Mouse (Mus musculus) right cerebral cortex, adult 2 months (tissue): ENCODE results near the gene Tmprss7.

Experiments used
- DNase-seq, 2 experiments: peaks; one replicate each; pipeline ENCODE4 v3.0.0; 2021 to 2022; ENCODE audit warnings: low spot score in 2 of 2

The Tmprss7 gene

DNA sequence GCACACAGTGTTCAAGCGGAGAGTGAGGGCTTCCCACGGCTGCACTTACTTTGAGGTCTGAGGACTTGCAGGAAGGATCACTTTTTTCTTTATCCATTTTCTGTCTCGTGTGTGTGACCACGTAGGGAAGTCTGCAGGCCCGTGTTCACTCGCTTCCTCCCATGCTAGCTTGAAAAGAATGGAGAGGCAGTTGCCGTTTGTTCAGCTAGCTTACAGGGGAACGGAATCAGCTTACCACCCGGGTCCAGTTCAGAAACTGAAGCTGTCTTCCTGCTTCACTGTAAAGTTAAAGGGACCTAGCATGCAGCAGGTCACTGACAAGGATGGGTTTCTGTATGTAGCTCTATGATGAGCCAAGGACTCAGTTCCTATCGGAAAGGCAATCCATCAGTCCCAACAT is at the start of gene Tmprss7:
Tmprss7 (minus strand) TSS at position 101 of the 400 bp plus-strand sequence.
- DNase-seq: no peak

GRCm38 (mm10) chr16:45742615-45743476 is 49.4 kb upstream of the Tmprss7 start, which contains the start of gene Abhd10:
Gene Abhd10, minus strand, starts transcription at chr16:45742955.
- peak; percentile 95 to 96 for DNase-seq

- no peak for DNase-seq
Observed at GRCm38 (mm10) chr16:45737880-45738279, 44.4 kb upstream of the Tmprss7 start.

DNA sequence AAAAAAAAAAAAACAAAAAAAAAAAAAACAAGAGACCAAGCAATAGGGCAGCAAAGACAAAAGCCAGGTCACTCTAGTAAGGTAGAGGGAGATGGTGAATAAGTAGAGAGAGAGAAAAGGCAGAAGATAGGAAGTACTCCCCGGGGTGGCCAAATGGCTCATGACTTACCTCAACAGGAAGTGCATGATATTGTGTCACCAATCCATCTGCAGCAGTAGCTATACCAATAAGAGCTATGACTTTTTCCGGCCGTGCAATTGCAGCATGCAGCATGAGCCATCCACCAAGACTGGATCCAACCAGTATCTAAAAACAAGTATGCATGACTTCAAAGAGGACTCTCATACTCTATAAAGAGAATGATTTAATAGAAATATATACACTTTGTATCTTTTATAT is 43.3 kb upstream of the Tmprss7 start:
- no peak for DNase-seq

DNA sequence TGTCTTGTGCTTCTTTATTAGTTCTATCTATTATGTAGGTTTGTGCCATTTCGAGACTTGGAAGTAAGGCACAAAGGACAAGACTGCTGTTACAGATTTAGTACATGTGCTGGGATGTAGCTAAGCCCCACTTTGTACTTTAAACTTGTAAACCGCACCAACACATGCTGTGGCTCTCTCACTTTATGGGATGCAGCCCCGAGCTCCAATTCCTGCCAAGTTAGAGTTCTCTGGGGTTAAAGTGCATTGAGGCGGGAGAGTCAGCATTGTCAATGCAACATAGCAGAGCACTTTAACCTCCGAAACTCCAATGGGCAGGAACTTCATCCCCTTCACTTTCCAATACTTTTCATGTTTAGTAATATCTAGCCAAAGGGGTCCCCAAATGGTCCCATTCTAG is 35.7 kb upstream of the Tmprss7 start:
- DNase-seq: no peak

- no peak for DNase-seq
Observed at GRCm38 (mm10) chr16:45724742-45725102, 31.3 kb upstream of the Tmprss7 start.

DNA sequence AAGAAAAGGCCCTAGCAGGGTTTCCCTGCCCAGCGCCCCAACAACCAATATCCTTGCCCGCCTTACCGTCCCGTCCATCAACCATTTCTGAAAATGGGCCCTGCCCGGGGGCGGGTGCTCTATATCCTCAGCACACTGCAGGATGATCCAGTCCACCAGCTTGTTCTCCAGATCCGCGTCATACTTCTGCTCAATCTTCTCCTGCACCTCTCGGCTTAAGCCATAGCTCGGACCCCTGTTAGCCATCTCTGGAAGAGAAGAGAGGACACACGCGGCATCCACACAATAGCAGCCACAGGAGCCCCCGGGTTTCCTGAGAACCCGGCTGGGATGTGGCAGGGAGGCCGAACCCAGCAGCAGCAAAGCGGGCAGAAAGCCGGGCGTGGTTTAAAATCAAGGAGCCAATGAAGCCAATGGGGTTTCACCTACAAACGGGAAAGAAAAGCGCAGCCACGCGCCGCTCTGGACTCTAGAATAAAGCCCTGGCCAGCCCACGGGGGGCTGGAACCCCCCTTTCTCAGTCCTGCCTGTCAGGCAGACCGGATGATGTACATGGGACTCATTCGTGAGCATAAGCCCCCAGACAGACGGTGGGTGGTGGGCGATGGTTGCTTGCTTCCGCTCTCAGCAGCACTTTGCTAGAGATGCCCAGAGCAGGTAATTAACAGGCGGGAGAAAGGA is 30.7 kb upstream of the Tmprss7 start, which contains the start of gene Tagln3:
Tagln3 (minus strand) TSS at position 548 of the 681 bp plus-strand sequence.
- peak; percentile 81 to 86 for DNase-seq

DNA sequence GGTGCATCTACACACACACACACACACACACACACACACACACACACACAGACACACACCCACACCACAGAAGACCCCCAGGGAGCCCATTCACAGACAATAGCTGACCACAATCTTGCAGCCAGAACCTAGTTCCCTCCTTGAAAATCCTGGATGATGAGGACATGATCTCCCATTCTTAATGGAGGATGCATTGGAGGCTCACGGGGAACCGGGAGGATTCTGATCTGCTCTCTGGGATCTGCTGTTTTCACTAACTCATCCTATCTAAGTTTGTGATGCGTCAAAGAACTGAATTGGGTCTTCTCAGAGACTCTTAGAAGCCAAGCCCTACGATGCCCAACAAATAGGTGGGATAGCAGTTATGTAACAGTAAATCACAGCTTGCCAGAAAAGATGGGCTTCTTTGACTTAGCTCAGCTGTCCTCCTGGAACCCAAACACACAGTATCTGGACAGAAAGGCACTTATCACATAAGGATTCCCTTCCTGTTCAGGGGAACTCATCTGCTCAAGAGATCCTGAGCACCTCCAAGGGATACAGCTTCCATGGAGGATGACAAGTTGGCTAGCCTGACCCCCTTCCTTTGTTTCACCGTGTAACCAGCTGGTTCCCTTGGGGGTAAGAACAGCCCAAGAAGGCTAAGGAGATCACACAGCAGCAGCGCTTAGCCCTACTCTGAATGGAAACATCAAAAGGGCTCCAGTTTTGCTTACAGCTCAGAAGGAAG is 29.9 kb upstream of the Tmprss7 start:
- peak in 1 of 2 experiments; percentile 62 for DNase-seq

GRCm38 (mm10) chr16:45722460-45722951 is 29.0 kb upstream of the Tmprss7 start:
- peak in 1 of 2 experiments; percentile 54 for DNase-seq

DNA sequence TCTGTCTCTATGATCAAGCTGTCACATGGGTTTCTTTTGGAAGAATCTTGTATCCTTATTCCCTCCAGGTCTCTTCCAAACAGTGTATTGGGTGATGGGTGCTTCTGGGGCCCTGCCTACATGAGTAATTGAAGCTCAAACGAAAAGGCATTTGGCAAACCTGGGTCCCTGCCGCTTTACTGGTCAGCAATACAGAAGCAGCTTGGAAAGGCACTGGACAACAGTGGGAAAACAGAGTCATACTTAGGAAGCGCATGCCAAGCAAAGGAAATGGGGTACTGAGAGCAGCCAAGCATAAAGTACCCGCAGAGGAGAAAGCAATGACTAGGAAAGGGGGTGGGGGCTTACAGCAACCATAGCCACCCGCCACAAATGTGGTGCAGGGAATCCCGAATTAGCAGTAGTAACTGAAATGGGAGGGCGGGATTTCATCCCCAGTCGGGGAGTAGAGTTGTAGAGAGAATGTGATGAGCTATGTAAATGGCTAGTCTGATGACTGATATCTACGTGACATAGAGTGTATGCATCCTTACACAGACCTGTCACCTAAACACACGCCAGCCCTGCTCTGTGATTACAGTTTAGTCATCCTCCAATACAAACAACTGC is 26.7 kb upstream of the Tmprss7 start:
- no peak for DNase-seq

DNA sequence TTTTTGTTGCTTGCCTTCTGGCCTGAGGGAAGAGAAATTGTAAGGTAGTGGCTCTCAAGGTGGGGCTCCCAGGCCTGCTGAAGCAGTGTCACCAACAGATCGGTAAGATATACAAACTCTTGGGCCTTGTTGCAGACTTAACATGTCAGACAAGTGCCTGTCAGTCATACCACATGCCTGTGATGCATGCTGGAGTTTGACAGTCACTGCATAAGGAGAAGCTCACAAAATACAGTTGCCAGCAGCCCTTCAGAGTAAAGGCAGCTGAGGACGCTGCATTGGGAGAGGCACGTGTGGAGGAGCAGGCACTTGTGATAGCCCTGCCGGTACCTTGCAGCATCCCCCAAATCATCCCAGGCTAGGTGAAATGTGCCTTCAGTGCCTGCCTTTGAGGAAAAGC is 24.8 kb upstream of the Tmprss7 start:
- no peak for DNase-seq

- DNase-seq: no peak
Observed at GRCm38 (mm10) chr16:45714489-45715150, 21.2 kb upstream of the Tmprss7 start.

GRCm38 (mm10) chr16:45713878-45714277 is 20.4 kb upstream of the Tmprss7 start:
- DNase-seq: no peak

- DNase-seq: no peak
Observed at GRCm38 (mm10) chr16:45713261-45713660, 19.8 kb upstream of the Tmprss7 start.

GRCm38 (mm10) chr16:45711263-45711662 is 17.8 kb upstream of the Tmprss7 start:
- no peak for DNase-seq

DNA sequence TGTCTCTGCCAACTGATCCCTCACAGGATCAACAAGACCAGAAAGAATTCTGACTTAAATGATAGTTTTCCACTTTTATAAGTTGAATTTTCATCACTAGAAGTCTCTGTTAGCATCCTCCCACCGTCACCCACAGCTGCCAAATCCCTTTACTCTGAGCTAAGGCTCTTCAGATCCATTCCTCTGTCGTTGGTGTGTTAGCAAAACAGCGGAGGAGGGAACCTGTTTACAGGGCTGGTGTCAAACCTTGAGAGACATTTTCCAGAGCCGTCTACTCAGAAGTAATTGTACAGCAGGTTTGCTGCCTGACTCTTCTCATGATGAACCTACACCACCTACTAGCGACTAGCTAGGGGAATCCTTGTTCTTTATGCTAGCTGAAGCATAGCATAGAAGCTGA is 5.8 kb upstream of the Tmprss7 start:
- no peak for DNase-seq

- DNase-seq: no peak
Observed at GRCm38 (mm10) chr16:45697996-45698395, 4.5 kb upstream of the Tmprss7 start.

DNA sequence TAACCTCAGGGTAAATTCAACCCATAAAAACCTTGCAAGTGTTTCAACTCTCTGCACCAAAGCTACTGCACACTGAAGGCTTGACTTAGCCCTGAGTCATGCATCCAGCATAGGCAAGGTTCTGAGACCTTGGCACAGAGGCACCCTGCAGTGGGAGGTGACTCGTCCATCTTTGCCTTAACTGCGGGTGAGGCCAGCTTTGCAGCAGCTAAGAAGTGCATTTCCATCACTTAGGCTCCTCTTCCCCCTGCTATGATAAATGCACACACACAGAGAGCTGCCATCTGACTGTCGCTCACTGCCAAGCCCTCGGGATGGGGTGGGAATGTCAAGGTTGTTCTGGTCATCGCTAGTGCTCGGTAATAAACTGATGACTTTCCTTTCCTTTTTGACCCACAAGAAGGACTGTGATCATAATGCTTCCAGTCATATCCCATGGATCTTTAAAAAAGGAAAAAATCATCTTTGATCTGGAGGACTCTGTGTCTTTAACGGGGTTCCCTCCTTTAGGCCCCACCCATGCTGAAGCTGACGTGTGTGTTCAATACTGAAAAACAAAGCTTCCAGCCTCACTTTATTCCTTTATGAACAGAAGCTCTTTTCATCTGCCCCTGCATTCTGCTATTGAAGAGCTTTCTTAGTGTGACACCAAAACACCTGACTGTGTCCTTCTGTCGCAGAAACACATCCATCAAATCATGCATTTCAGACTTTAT is 2.1 kb upstream of the Tmprss7 start:
- DNase-seq: no peak

DNA sequence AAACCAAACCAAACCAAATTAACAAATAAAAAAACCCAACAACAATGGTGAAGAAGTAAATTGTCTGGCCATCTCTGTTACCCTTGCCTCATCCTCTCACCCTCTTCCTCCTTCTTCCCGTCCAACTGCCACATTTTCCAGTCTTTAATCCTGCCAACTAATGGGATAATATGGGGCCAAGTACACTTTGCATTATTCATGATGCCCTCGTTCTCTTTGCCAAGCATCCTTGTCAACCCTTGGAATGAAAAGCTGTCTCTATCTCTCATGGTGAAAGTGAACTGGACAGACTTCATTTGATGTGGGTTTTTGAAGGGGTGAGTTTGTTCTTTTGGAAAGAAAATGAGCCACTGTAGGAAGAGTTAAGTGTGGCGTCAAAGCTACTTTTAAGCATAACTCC is 607 bp downstream of the Tmprss7 start:
- no peak for DNase-seq

DNA sequence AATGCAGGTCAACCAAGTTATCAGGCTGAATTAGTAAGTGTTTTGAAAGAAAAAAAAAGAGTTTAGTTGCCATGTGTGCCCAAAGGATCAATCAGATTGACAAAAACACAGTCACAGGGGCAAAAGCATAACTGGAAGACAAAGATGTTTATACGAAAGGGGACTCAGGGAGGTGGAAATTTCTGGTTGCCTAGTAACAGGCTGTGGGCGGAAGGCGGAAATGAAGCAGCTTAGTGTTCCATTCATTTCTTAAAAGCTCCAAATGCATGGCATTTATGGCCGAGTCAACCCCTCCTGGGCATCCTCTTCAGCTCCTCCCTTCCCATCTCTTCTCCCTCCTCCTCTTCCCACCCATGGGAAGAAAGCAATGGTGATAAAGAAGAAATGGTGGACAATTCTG is 3.3 kb downstream of the Tmprss7 start:
- DNase-seq: peak; percentile 65 to 75
